Mouse (Mus musculus) right cerebral cortex, postnatal 25 days (tissue): ENCODE data around the gene Hs3st3b1.

ENCODE experiments used
- DNase-seq: peaks from one replicate; pipeline ENCODE4 v3.0.0; 2022

Hs3st3b1 gene

GRCm38 (mm10) chr11:63878616-63879015 lies 43.5 kb downstream of the Hs3st3b1 start:
- no peak for DNase-seq

GRCm38 (mm10) chr11:63862746-63863145 lies 59.3 kb downstream of the Hs3st3b1 start:
- no peak for DNase-seq

GRCm38 (mm10) chr11:63861982-63862381 lies 60.1 kb downstream of the Hs3st3b1 start:
- DNase-seq, result no peak

- DNase-seq, result no peak
Measured at GRCm38 (mm10) chr11:63851041-63851730, 70.9 kb downstream of the Hs3st3b1 start.

- DNase-seq, result no peak
Measured at GRCm38 (mm10) chr11:63850261-63850660, 71.8 kb downstream of the Hs3st3b1 start.

GRCm38 (mm10) chr11:63845379-63845778 lies 76.7 kb downstream of the Hs3st3b1 start:
- DNase-seq, result no peak

- DNase-seq, result no peak
Measured at GRCm38 (mm10) chr11:63844701-63845100, 77.4 kb downstream of the Hs3st3b1 start.

GRCm38 (mm10) chr11:63837526-63837925 lies 84.6 kb downstream of the Hs3st3b1 start:
- DNase-seq, result no peak
